Mouse (Mus musculus) monocyte, adult 2 months (primary cell): Measurements from ENCODE around the gene Npb.
A peak's percentile ranks its signal among the peaks of the same experiment; 100 is the strongest.
"Not testable (repeated sequence)": the region's sequence is repeated elsewhere in the genome, so short reads cannot be mapped to it uniquely, and the experiment has no call there.

Experiments
- DNase-seq, 2 experiments: peaks; one replicate each; pipeline ENCODE4 v3.0.0; 2022; ENCODE audit warnings: low spot score in 2 of 2, low read depth in 1 of 2

Npb gene

GRCm38 (mm10) chr11:120608241-120609034, at the start of gene Npb:
Gene Npb (plus strand): TSS chr11:120608477.
- no peak for DNase-seq

DNA sequence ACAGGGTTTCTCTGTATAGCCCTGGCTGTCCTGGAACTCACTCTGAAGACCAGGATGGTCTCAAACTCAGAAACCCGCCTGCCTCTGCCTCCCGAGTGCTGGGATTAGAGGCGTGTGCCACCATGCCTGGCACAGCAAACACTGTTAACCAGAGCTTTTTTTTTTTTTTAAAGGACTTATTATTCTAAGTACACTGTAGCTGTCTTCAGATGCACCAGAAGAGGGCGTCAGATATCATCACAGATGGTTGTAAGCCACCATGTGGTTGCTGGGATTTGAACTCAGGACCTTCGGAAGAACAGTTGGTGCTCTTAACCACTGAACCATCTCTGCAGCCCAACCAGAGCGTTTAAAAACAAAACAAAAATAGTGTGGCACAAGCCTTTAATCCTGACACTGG, 49.4 kb upstream of the Npb start:
- DNase-seq, result not testable (repeated sequence)

- no peak for DNase-seq
Observed at GRCm38 (mm10) chr11:120560952-120561728, 47.1 kb upstream of the Npb start.

- no peak for DNase-seq
Observed at GRCm38 (mm10) chr11:120562949-120563348, 45.3 kb upstream of the Npb start.

GRCm38 (mm10) chr11:120565114-120565513, 43.2 kb upstream of the Npb start:
- no peak for DNase-seq

DNA sequence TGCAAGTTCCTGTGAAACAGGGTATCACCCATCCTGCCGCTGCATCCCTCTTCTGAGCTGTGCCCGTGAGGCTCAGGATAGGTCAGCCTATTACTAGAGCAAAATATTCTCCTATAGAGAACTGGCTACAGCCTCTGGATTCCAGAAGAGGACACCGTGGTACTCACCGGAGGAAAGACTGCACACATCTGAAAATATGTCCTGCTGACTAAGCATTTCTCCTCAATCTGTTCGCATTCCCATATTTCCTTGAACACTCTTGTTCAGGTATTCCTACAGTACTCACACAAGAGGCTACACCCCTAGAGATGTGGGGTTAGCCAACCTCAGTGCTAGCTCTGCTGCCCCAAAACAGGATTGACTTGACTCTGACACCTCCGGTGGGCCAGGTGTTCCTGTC, 40.0 kb upstream of the Npb start:
- DNase-seq, result no peak

DNA sequence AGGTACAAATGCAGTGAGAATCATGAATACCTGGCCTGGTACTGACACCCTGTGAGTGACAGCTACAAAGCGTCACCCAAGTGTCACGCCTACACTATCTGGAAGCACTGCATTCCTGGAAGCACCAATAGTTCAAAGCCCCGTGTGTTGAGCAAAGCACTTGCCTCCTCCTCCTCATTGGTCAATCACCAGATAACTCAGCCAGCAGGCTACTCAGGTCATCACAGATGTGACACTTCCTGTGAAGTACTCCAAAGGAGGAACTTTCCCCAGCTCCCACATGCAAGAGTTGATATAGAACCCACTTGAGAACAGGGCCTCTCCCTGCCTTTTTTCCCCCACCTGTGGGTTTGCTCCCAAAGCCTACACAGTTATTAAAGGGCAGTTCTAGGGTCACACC, 37.2 kb upstream of the Npb start:
- DNase-seq, result no peak

GRCm38 (mm10) chr11:120571754-120572416, 36.4 kb upstream of the Npb start:
- no peak for DNase-seq

GRCm38 (mm10) chr11:120572417-120572751, 35.9 kb upstream of the Npb start:
- no peak for DNase-seq

GRCm38 (mm10) chr11:120572752-120573584, 35.3 kb upstream of the Npb start, which contains the start of gene P4hb:
Gene P4hb (minus strand): TSS chr11:120573253.
- peak; percentile 98 to 99 for DNase-seq

DNA sequence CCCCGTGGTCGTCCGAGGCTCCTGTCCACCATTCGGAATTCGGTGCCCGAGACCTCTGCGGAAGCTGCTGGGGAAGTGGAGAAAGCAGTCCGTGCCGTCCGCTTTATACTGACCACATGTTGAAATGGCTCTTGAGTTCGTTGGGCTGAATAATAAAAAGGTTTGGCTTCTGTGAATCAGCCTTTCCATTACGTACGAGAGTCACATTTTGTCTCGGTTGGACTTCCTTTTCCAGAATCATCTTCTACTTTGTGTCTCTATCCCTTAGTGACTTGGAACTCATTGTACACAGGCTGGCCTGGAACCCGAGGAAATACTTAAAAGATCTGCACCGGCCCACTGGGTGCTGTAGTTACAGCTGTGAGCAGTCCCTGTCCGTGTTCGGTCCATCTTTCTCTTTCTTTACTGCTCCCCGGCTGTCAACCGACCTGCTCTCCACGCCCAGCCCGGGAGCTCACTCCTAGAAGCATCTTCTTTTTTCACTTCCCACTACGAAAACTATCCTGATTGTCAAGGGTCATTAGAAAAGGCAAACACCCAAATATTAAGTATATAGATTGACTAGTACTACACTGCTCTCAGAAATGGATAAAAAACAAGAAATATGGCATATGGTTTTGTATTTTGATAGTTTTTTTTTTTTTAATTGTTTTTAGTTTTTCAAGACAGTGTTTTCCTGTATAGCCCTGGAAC, 34.5 kb upstream of the Npb start:
- DNase-seq, result no peak

GRCm38 (mm10) chr11:120574278-120574600, 34.0 kb upstream of the Npb start:
- DNase-seq, result no peak

DNA sequence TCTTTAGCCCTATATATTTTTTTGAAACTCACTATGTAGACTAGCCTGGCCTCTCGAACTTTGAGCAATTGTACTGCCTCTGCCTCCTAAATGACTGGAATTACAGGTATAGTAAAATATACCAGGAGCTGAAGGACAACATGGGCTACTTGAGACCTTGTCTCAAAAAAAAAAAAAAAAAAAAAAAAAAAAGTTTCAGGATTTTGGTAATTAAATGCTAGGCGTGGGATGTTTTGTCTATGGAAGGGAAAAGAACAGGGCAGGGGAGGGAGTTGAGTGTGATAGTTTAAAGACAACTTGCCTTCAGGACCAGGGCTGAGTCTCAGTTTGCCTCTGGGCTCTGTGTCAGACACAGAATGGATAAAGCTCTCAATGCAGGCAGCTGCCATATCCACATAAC, 33.2 kb upstream of the Npb start:
- DNase-seq, result no peak

GRCm38 (mm10) chr11:120575940-120576339, 32.3 kb upstream of the Npb start:
- DNase-seq, result no peak

- no peak for DNase-seq
Observed at GRCm38 (mm10) chr11:120576365-120576981, 31.8 kb upstream of the Npb start.

- DNase-seq, result no peak
Observed at GRCm38 (mm10) chr11:120577211-120578023, 30.9 kb upstream of the Npb start.

GRCm38 (mm10) chr11:120578024-120578693, 30.1 kb upstream of the Npb start:
- no peak for DNase-seq

GRCm38 (mm10) chr11:120578694-120579243, 29.5 kb upstream of the Npb start:
- DNase-seq, result no peak
